Mouse (Mus musculus) 3T3-L1 (cell line): ENCODE results near the gene Cbwd1.
A peak's percentile ranks its signal among the peaks of the same experiment; 100 is the strongest.
"Not testable (repeated sequence)": the region's sequence is repeated elsewhere in the genome, so short reads cannot be mapped to it uniquely, and the experiment has no call there.

ENCODE experiments used
- DNase-seq: peaks from one replicate; pipeline ENCODE4 v3.0.0-alpha.2; 2015; ENCODE audit warnings: low read depth, low spot score

Cbwd1 gene

GRCm38 (mm10) chr19:24897006-24897895 is 64.2 kb downstream of the Cbwd1 start:
- DNase-seq, result no peak

GRCm38 (mm10) chr19:24896536-24896935 is 64.9 kb downstream of the Cbwd1 start:
- no peak for DNase-seq

GRCm38 (mm10) chr19:24886888-24887287 is 74.5 kb downstream of the Cbwd1 start:
- no peak for DNase-seq

- peak; percentile 83 for DNase-seq
Observed at GRCm38 (mm10) chr19:24885504-24885903, 75.9 kb downstream of the Cbwd1 start.

GRCm38 (mm10) chr19:24881237-24881636 is 80.2 kb downstream of the Cbwd1 start:
- no peak for DNase-seq

GRCm38 (mm10) chr19:24875129-24875870 is 86.1 kb downstream of the Cbwd1 start, which contains the start of gene Gm10053:
Gene Gm10053 (plus strand): TSS chr19:24875686.
- DNase-seq, result not testable (repeated sequence)

- peak; percentile 27 for DNase-seq
Observed at GRCm38 (mm10) chr19:24873873-24874272, 87.5 kb downstream of the Cbwd1 start.

- DNase-seq, result peak; percentile 80
Observed at GRCm38 (mm10) chr19:24871037-24871635, 90.3 kb downstream of the Cbwd1 start.
